Mouse (Mus musculus): ENCODE results near the gene Gm38392.

- TF ChIP-seq CTCF (IDR thresholded peaks at IDR 0.05; ENCODE audit: low read depth) (no peak), EP300 (IDR thresholded peaks at IDR 0.05; ENCODE audit: low read depth) (no peak)
Measured at GRCm38 (mm10) chr3:88216534-88217326, 70.3 kb downstream of the Gm38392 start.

All from heart, postnatal 0 days (tissue).